Mouse (Mus musculus): ENCODE measurements around the gene Cnpy4.
"Not testable (repeated sequence)": the region's sequence is repeated elsewhere in the genome, so short reads cannot be mapped to it uniquely, and the experiment has no call there.

Cnpy4 gene

GRCm38 (mm10) chr5:138202086-138202485, 14.8 kb downstream of the Cnpy4 start:
- DNase-seq (ENCODE audit: low spot score), result no peak

DNA sequence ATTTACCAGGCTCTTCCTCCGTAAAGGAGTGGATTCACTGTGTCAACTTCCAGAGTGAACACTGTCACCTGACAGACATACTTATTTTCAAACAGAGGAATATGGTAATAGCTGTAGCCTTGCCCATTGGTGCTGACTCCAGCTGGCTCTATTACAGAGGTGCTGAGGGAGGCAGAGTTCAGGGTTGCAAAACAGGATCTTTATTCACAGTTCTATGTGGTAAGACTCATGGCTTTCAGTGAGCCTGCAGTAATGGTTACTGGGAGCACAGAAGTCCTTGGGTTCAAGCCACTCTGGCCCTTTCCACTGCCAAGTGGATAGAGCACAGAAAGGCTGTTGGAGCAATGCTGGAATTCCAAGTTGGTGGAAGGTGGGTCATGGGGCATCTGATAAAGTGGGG, 20.0 kb downstream of the Cnpy4 start:
- no peak for DNase-seq (ENCODE audit: low spot score)

DNA sequence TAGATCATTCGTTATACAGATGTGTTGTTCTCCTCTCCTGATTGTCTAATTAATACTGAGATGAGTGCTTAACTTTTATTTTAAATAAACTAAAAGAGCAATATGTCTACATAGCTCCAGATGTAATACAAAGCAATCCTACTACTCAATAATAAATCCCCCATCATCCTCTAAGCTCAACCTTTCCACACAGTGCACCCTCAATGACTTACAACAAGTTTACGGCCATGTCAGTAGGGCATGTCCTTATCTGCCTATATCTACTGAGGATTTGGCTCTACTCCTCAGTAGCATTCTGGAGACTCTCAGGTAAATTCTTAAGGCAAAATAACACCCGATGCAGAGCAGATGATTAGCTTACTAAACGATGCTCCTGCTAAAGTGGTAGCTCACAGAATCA, 20.6 kb downstream of the Cnpy4 start:
- no peak for DNase-seq (ENCODE audit: low spot score)

- DNase-seq (ENCODE audit: low spot score), result not testable (repeated sequence)
These were observed 29.3 kb downstream of the Cnpy4 start for GRCm38 (mm10) chr5:138216632-138217031.

DNA sequence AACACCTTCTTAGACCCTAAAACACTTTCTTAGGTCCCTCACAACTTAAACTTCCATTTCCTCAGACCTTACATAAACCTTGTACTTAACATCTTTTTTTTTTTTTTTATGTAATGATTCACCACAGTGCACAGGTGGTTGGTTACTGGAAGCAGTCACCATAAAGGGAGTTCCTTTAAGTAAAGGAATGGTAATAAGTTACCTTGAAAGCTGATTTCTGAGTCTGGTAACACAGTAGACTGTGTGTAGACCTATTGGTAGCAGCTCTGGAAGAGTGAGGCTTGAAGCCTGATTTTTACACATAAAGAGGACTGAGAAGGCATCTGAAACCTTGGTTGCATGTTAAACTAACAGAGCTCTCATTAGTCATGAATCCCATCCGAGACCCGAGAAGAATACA, 32.6 kb downstream of the Cnpy4 start:
- DNase-seq (ENCODE audit: low spot score), result no peak

DNA sequence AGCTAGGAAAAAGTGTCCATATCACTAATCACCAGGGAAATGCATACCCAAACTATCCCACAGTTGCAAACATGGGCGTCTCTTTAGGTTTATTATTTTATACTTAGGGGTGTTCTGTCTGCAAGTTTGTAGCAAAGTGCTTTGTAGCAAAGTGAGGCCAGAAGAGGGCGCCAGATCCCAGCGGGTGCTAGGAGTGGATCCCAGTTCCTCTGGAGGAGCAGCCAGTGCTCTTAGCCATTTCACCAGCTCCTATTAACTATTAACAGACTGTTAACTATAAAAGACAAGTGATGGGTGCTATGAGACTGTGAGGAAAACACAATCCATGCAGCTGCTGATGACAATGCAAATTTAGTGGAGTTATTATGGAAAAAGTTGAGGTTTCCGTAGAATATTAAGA, 34.8 kb downstream of the Cnpy4 start:
- DNase-seq (ENCODE audit: low spot score), result peak; percentile 79

DNA sequence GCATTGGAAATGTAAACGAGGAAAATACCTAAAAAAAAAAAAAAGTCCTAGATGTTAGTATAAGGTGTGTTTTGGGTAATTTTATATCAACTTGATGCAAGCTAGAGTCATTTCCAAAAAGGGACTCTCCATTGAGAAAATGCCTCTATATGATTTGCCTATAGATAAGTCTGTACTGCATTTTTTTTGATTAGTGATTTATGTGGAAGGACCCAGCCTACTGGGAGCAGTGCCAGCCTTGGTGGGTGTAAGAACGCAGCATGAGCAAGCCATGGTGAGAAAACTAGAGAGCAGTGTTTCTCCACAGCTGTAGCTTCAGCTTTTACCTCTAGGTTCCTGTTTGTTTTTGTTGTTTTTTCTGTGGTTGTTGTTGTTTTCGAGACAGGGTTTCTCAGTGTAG, 36.0 kb downstream of the Cnpy4 start:
- DNase-seq (ENCODE audit: low spot score), result no peak

- DNase-seq (ENCODE audit: low spot score), result no peak
These were observed 38.4 kb downstream of the Cnpy4 start, which contains the start of gene Nxpe5 for GRCm38 (mm10) chr5:138225700-138226099. TSS of gene Nxpe5 (plus strand) at chr5:138225898.

DNA sequence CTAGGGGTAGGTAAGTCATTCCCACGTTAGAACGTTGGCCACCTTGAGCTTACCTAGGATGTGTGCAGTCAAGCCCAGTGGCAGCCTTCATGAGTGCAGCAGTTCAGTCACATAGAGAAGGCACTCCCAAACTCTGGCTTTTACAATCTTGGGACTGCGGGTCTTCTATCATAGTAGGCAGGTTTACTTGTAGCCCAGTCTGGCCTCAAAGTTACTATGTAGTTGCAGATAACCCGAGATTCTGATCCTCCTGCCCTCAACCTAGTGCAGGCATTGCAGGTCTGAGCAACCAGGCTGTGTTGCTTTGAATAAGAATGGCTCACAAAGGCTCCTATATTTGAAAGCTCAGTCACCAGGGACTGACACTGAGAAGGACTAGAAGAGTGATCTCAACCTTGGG, 39.2 kb downstream of the Cnpy4 start:
- no peak for DNase-seq (ENCODE audit: low spot score)

DNA sequence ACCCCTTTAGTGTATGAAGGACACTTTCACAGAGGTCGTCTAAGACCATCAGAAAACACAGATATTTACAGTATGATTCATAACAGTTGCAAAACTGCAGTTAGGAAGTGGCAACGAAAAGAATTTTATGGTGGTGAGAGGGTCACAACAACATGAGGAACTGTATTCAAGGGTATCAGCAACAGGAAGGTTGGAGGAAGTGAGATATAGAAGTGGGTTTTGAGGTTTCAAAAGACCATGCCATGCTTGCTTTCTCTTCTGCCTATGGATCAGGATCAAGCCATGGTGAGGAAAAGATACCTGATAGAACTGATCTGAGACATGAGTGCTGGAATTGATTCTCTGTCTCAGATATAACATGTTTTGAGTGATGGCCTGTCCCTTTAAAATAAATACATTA, 40.1 kb downstream of the Cnpy4 start:
- peak; percentile 18 for DNase-seq (ENCODE audit: low spot score)

DNA sequence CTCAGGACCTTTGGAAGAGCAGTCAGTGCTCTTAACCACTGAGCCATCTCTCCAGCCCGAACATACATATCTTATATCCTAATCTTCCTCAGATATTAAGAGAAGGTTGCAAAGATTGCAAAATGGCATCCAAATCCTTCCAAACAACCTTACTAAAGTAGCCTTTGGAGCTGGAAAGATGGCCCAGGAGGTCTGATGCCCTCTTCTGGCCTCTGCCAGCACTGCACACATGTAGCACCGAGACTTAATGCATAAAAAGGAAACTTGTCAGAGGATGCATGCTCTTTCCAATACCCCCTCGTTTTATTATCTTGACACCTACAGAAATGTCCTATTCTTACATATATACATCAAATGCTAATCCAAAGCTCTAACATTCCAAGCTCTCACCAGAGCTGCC, 40.7 kb downstream of the Cnpy4 start:
- peak; percentile 30 for DNase-seq (ENCODE audit: low spot score)

- DNase-seq (ENCODE audit: low spot score), result no peak
These were observed 42.2 kb downstream of the Cnpy4 start for GRCm38 (mm10) chr5:138229511-138229910.

GRCm38 (mm10) chr5:138233778-138234177, 46.5 kb downstream of the Cnpy4 start:
- DNase-seq (ENCODE audit: low spot score), result no peak

GRCm38 (mm10) chr5:138234224-138234623, 46.9 kb downstream of the Cnpy4 start:
- no peak for DNase-seq (ENCODE audit: low spot score)

GRCm38 (mm10) chr5:138241511-138241910, 54.2 kb downstream of the Cnpy4 start:
- no peak for DNase-seq (ENCODE audit: low spot score)

All from lung, postnatal 25 days (tissue).